20 mouse cellular contexts compared by ENCODE assay signal in the genomic region with DNA sequence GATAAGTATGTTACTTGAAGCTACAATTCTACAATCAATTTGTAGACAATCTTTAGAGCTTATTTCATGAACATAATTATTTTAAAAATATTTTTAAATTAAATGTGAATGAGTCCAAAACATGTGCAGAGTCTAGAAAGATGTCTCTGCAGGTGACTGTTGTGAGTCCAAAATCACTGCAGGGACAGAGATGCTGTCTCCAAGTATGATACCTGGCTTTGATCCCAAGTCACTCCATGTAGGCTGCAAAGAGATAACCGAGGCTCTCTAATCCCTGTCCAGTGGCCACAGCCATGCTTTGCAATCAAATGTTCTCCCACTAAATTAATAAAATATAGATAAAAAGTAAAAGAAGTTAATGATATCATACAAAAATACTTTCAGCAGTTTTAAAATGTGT.
DNase-seq lines count a peak whose midpoint lies in the region; ATAC-seq and TF ChIP-seq lines count a peak whose summit lies in the region.
"Had no signal": no experiment of that assay in that cellular context is flagged by ENCODE, and none has a peak within 500 bp of the region (broad histone marks: within the 10 kb centered on the region; RNA-seq: fewer than 3 reads in every experiment).

No protein-coding gene starts in this region.

- no peak overlapping the region for H3K27ac ChIP-seq in left cerebral cortex, adult 2 months
- H3K27ac ChIP-seq: embryonic facial prominence, embryonic 13.5 days; embryonic facial prominence, embryonic 15.5 days; forebrain, embryonic 10.5 days; forebrain, embryonic 12.5 days had no signal

- no peak for ATAC-seq in activated CD4-positive, CD25-positive, alpha-beta regulatory T cell, adult 4 months
- ATAC-seq: forebrain, embryonic 14.5 days; forebrain, embryonic 16.5 days had no signal

- intact Hi-C loops in heart, postnatal 25 days (cut with DNase I), result no loop called here
- intact Hi-C loops in left cerebral cortex, postnatal 4 days (cut with DNase I), result no loop called here
- intact Hi-C loops in left cerebral cortex, adult 2 months (cut with DNase I), result no loop called here

- peak; percentile 33 to 82 for DNase-seq in cerebellum, postnatal 14 days
- no peak for DNase-seq in cerebellum, adult 9-10 months
- peak; percentile 51 for DNase-seq in heart, adult 11 months
- no peak for DNase-seq in heart, postnatal 25 days (ENCODE audit: low spot score)
- peak; percentile 6 for DNase-seq in left cerebral cortex, postnatal 4 days
- no peak for DNase-seq in left cerebral cortex, adult 2 months (ENCODE audit: extremely low spot score in 1 of 2, low spot score in 2 of 2)
- peak; percentile 1 for DNase-seq in brain, adult 2 months (ENCODE audit: low read depth, low spot score)
- DNase-seq: adrenal gland, adult 8-10 months; adrenal gland, postnatal 14 days; adrenal gland, postnatal 36 days; cerebellum, adult 11 months; embryo, embryonic 11 days had no signal

- no peak overlapping the region for H3K4me3 ChIP-seq in left cerebral cortex, adult 2 months
- H3K4me3 ChIP-seq: embryonic facial prominence, embryonic 13.5 days; embryonic facial prominence, embryonic 15.5 days; erythroblast, embryonic 14.5 days; forebrain, embryonic 10.5 days; forebrain, embryonic 12.5 days had no signal

- no peak for TF ChIP-seq CTCF in left cerebral cortex, adult 2 months (IDR thresholded peaks at IDR 0.05)

Comparison
In these comparisons a context has a peak if more than half of its experiments do, and no peak if none do; other contexts are left out.
1. DNase-seq: peak in cerebellum, postnatal 14 days (2 of 2), heart, adult 11 months (single experiment), left cerebral cortex, postnatal 4 days (single experiment) and brain, adult 2 months (single experiment); none in cerebellum, adult 9-10 months (single experiment), heart, postnatal 25 days (single experiment) and left cerebral cortex, adult 2 months (0 of 2).